20 mouse cellular contexts compared by ENCODE assay signal in the genomic region with DNA sequence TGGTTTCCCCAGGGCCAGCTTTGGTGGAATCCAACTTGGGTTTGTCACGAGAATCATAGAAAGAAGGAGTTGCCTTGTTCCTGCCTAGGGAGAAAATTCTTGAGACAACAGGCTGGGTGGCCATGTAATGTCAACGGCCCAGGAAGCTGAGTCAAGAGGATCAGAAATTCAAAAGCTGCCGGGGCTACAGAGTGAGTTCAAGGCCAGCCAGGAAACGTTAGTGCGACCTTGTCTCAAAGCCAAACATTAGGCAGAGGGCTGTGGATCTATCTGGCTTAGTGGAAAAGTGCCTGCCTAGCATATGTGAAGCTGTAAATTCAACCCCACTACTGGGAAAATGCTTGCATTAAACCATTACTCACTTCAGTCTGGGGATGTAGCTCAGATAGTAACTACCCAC.
"Had no signal": no experiment of that assay in that cellular context is flagged by ENCODE, and none has a peak within 500 bp of the region (broad histone marks: within the 10 kb centered on the region; RNA-seq: fewer than 3 reads in every experiment).

No protein-coding gene starts in this region.

- H3K27me3 ChIP-seq: limb, embryonic 13.5 days; liver, embryonic 12.5 days; liver, embryonic 15.5 days; midbrain, embryonic 15.5 days; neural tube, embryonic 12.5 days; neural tube, embryonic 15.5 days; stomach, embryonic 15.5 days had no signal

- ATAC-seq: liver, embryonic 12.5 days; midbrain, embryonic 15.5 days had no signal

- DNase-seq: kidney, adult 9 months; kidney, postnatal 25 days; layer of hippocampus, adult 9-11 months; liver; lung, adult 18-20 months; right cerebral cortex, adult 18-20 months; right cerebral cortex, postnatal 14 days; right cerebral cortex, postnatal 4 days; thymus, postnatal 36 days had no signal

- H3K9ac ChIP-seq: limb, embryonic 13.5 days; liver, embryonic 12.5 days; liver, embryonic 15.5 days; midbrain, embryonic 15.5 days; neural tube, embryonic 12.5 days; neural tube, embryonic 15.5 days; stomach, embryonic 15.5 days had no signal

- H3K9me3 ChIP-seq: limb, embryonic 10.5 days; limb, embryonic 13.5 days; liver, embryonic 12.5 days; liver, embryonic 15.5 days; midbrain, embryonic 10.5 days; midbrain, embryonic 15.5 days; neural tube, embryonic 12.5 days; neural tube, embryonic 15.5 days; stomach, embryonic 15.5 days had no signal

- H3K4me3 ChIP-seq: layer of hippocampus, adult 2 months; limb, embryonic 10.5 days; limb, embryonic 13.5 days; liver, embryonic 12.5 days; liver, embryonic 15.5 days; midbrain, embryonic 10.5 days; midbrain, embryonic 15.5 days; neural tube, embryonic 12.5 days; neural tube, embryonic 15.5 days; stomach, embryonic 15.5 days had no signal

- H3K4me2 ChIP-seq: limb, embryonic 13.5 days; liver, embryonic 12.5 days; liver, embryonic 15.5 days; midbrain, embryonic 15.5 days; neural tube, embryonic 12.5 days; neural tube, embryonic 15.5 days; stomach, embryonic 15.5 days had no signal

- H3K36me3 ChIP-seq: limb, embryonic 10.5 days; limb, embryonic 13.5 days; liver, embryonic 12.5 days; liver, embryonic 15.5 days; midbrain, embryonic 10.5 days; midbrain, embryonic 15.5 days; neural tube, embryonic 12.5 days; neural tube, embryonic 15.5 days; stomach, embryonic 15.5 days had no signal

- H3K4me1 ChIP-seq: liver, embryonic 12.5 days; liver, embryonic 15.5 days; midbrain, embryonic 15.5 days; neural tube, embryonic 12.5 days; neural tube, embryonic 15.5 days; stomach, embryonic 15.5 days had no signal

- H3K27ac ChIP-seq: layer of hippocampus, adult 2 months; limb, embryonic 10.5 days; limb, embryonic 13.5 days; liver, embryonic 12.5 days; liver, embryonic 15.5 days; macrophage; midbrain, embryonic 10.5 days; midbrain, embryonic 15.5 days; neural tube, embryonic 12.5 days; neural tube, embryonic 15.5 days; stomach, embryonic 15.5 days had no signal
